Mouse (Mus musculus) embryonic facial prominence, embryonic 12.5 days (tissue): Measurements from ENCODE around the gene Gm35549. TPM values are rescaled to one million over a fixed set of nuclear protein-coding genes. Genes with fewer than 3 reads are reported as not detected.
A peak's percentile ranks its signal among the peaks of the same experiment; 100 is the strongest.
"Not testable (repeated sequence)": the region's sequence is repeated elsewhere in the genome, so short reads cannot be mapped to it uniquely, and the experiment has no call there.

Experiments
- ATAC-seq: fragments of 200-750 bp; cut with Nextera tagmentation; 2 replicates; pipeline ENCODE4 v1.8.0; 2017; ENCODE audit not compliant: insufficient number of reproducible peaks, insufficient read depth, low FRiP score, low TSS enrichment
- H3K27ac ChIP-seq: fragments of 300-500 bp; sonication (generic); 2 replicates; pipeline ENCODE4 v1.5.1; 2016; ENCODE audit warnings: mild to moderate bottlenecking
- H3K27me3 ChIP-seq: fragments of 300-500 bp; sonication (generic); 2 replicates; pipeline ENCODE4 v1.6.1; 2016; ENCODE audit warnings: mild to moderate bottlenecking, moderate library complexity
- H3K36me3 ChIP-seq: fragments of 300-500 bp; sonication (generic); 2 replicates; pipeline ENCODE4 v1.6.1; 2016; ENCODE audit warnings: mild to moderate bottlenecking
- H3K4me1 ChIP-seq: fragments of 300-500 bp; sonication (generic); 2 replicates; pipeline ENCODE4 v1.6.1; 2016
- H3K4me2 ChIP-seq: fragments of 300-500 bp; sonication (generic); replicated peaks from 2 replicates; pipeline ENCODE4 v1.6.1; 2016; ENCODE audit warnings: mild to moderate bottlenecking, moderate library complexity
- H3K4me3 ChIP-seq: fragments of 300-500 bp; sonication (generic); 2 replicates; pipeline ENCODE4 v1.5.1; 2016; ENCODE audit warnings: mild to moderate bottlenecking
- H3K9ac ChIP-seq: fragments of 300-500 bp; sonication (generic); 2 replicates; pipeline ENCODE4 v1.6.1; 2016; ENCODE audit warnings: mild to moderate bottlenecking, moderate library complexity
- H3K9me3 ChIP-seq: fragments of 300-500 bp; sonication (generic); 2 replicates; pipeline ENCODE4 v1.6.1; 2016; ENCODE audit warnings: mild to moderate bottlenecking, moderate library complexity
- WGBS: fragments of 180-500 bp; shearing (Covaris S2); methylation state at CpG from one replicate; pipeline ENCODE4 v1.1.7; 2016; 5-methylcytosine and 5-hydroxymethylcytosine counted together
- polyA plus RNA-seq: library from polyadenylated mRNA; unstranded; fragments of >200 nt; fragmentation: Nextera tagmentation; extraction: Ambion mirVana; gene quantifications from 2 replicates; pipeline ENCODE4 v1.2.1, GENCODE M21; 2016

The Gm35549 gene
- polyA plus RNA-seq, 1 experiment from 2014 or later = 0.55 TPM

GRCm38 (mm10) chr9:122855617-122856016, 11.8 kb upstream of the Gm35549 start:
- Histone ChIP-seq H3K4me1 (no peaks in the 10 kb centered on the region), H3K36me3 (peaks cover 91% of the 10 kb centered on the region), H3K27me3 (no peaks in the 10 kb centered on the region), H3K4me3 (no peak overlapping the region), H3K27ac (no peak overlapping the region), H3K9ac (no peak overlapping the region), H3K4me2 (no peak overlapping the region), H3K9me3 (no peaks in the 10 kb centered on the region; the same call in 1 of the 2 replicates)
- WGBS = 92% methylated on average over 4 of the region's 4 CpGs
- no peak for ATAC-seq

GRCm38 (mm10) chr9:122855141-122855540, 11.3 kb upstream of the Gm35549 start:
- H3K9ac ChIP-seq, H3K4me3 ChIP-seq, H3K27me3 ChIP-seq, ATAC-seq, H3K4me2 ChIP-seq, H3K9me3 ChIP-seq, H3K27ac ChIP-seq, H3K4me1 ChIP-seq: not testable (repeated sequence)
- H3K36me3 ChIP-seq = peaks cover 91% of the 10 kb centered on the region
- 97% methylated on average over 2 of the region's 7 CpGs for WGBS

GRCm38 (mm10) chr9:122854526-122854925, 10.7 kb upstream of the Gm35549 start:
- no peak for ATAC-seq
- 95% methylated on average over 7 of the region's 7 CpGs for WGBS
- Histone ChIP-seq H3K27ac (no peak overlapping the region), H3K4me2 (no peak overlapping the region), H3K9ac (no peak overlapping the region), H3K36me3 (peaks cover 91% of the 10 kb centered on the region), H3K9me3 (no peaks in the 10 kb centered on the region), H3K4me1 (no peaks in the 10 kb centered on the region), H3K4me3 (no peak overlapping the region), H3K27me3 (no peaks in the 10 kb centered on the region)

- peaks cover 43% of the 10 kb centered on the region for H3K36me3 ChIP-seq
- not testable (repeated sequence) for ATAC-seq, H3K9me3 ChIP-seq, H3K4me3 ChIP-seq, H3K9ac ChIP-seq, H3K4me2 ChIP-seq, H3K27me3 ChIP-seq, H3K4me1 ChIP-seq, H3K27ac ChIP-seq
- WGBS = 92% methylated on average over 7 of the region's 8 CpGs
Observed at GRCm38 (mm10) chr9:122847811-122848311, 4.0 kb upstream of the Gm35549 start.

- no peak for ATAC-seq
- Histone ChIP-seq H3K9ac (no peak overlapping the region), H3K4me2 (no peak overlapping the region), H3K27me3 (no peaks in the 10 kb centered on the region), H3K4me3 (no peak overlapping the region), H3K4me1 (no peaks in the 10 kb centered on the region), H3K9me3 (no peaks in the 10 kb centered on the region), H3K36me3 (peaks cover 26% of the 10 kb centered on the region), H3K27ac (no peak overlapping the region)
Observed at GRCm38 (mm10) chr9:122846156-122846555, 2.3 kb upstream of the Gm35549 start.

- Histone ChIP-seq H3K27me3 (no peaks in the 10 kb centered on the region), H3K4me2 (no peak overlapping the region), H3K27ac (no peak overlapping the region), H3K4me1 (no peaks in the 10 kb centered on the region), H3K4me3 (no peak overlapping the region), H3K36me3 (peaks cover 21% of the 10 kb centered on the region), H3K9ac (no peak overlapping the region), H3K9me3 (no peaks in the 10 kb centered on the region)
- 83% methylated on average over 3 of the region's 3 CpGs for WGBS
- no peak for ATAC-seq
Observed at GRCm38 (mm10) chr9:122845621-122846020, 1.8 kb upstream of the Gm35549 start.

GRCm38 (mm10) chr9:122837680-122838079, 6.2 kb downstream of the Gm35549 start:
- H3K4me2 ChIP-seq = 0 out of 2 replicates have a peak overlapping the region, but pooled peaks have one; percentile 13
- no peaks in the 10 kb centered on the region for H3K27me3 ChIP-seq
- H3K9ac ChIP-seq = no peak overlapping the region
- peak; percentile 76; the same call in 1 of the 2 replicates for ATAC-seq
- 0 out of 2 replicates have a peak, but pooled peaks cover 5% of the 10 kb centered on the region for H3K36me3 ChIP-seq
- WGBS = 20% methylated on average over 16 of the region's 16 CpGs
- H3K9me3 ChIP-seq = no peaks in the 10 kb centered on the region
- no peak overlapping the region for H3K4me3 ChIP-seq
- H3K4me1 ChIP-seq = peaks cover 15% of the 10 kb centered on the region; the same call in 1 of the 2 replicates
- no peak overlapping the region; the same call in 1 of the 2 replicates for H3K27ac ChIP-seq

- ATAC-seq = 0 out of 2 replicates have a peak, but pooled peaks have one; percentile 8
- H3K4me3 ChIP-seq = no peak overlapping the region
Observed at GRCm38 (mm10) chr9:122837216-122837615, 6.6 kb downstream of the Gm35549 start.

GRCm38 (mm10) chr9:122836790-122837189, 7.0 kb downstream of the Gm35549 start:
- 40% methylated on average over 6 of the region's 6 CpGs for WGBS
- no peaks in the 10 kb centered on the region for H3K27me3 ChIP-seq
- no peaks in the 10 kb centered on the region for H3K9me3 ChIP-seq
- peaks cover 15% of the 10 kb centered on the region; the same call in 1 of the 2 replicates for H3K4me1 ChIP-seq
- ATAC-seq = peak; percentile 71; the same call in 1 of the 2 replicates
- 0 out of 2 replicates have a peak, but pooled peaks cover 5% of the 10 kb centered on the region for H3K36me3 ChIP-seq
- H3K9ac ChIP-seq = no peak overlapping the region
- no peak overlapping the region for H3K4me3 ChIP-seq
- peak overlapping the region; percentile 48 for H3K27ac ChIP-seq
- no peak overlapping the region for H3K4me2 ChIP-seq

More at GRCm38 (mm10) chr9:122837216-122837615, 6.6 kb downstream of the Gm35549 start:
- Histone ChIP-seq H3K27me3 (no peaks in the 10 kb centered on the region), H3K9ac (no peak overlapping the region), H3K36me3 (0 out of 2 replicates have a peak, but pooled peaks cover 5% of the 10 kb centered on the region), H3K4me1 (peaks cover 15% of the 10 kb centered on the region; the same call in 1 of the 2 replicates), H3K27ac (peak overlapping the region; percentile 48; the same call in 1 of the 2 replicates), H3K9me3 (no peaks in the 10 kb centered on the region), H3K4me2 (no peak overlapping the region)
- WGBS = 80% methylated on average over 4 of the region's 4 CpGs

GRCm38 (mm10) chr9:122836126-122836525, 7.7 kb downstream of the Gm35549 start:
- Histone ChIP-seq H3K36me3 (0 out of 2 replicates have a peak, but pooled peaks cover 5% of the 10 kb centered on the region), H3K27me3 (no peaks in the 10 kb centered on the region), H3K9ac (no peak overlapping the region), H3K4me1 (peaks cover 15% of the 10 kb centered on the region; the same call in 1 of the 2 replicates), H3K9me3 (no peaks in the 10 kb centered on the region), H3K27ac (peak overlapping the region; percentile 25), H3K4me2 (no peak overlapping the region), H3K4me3 (no peak overlapping the region)
- WGBS = 61% methylated on average over 9 of the region's 9 CpGs
- ATAC-seq = no peak

- WGBS = 78% methylated on average over 4 of the region's 4 CpGs
- H3K27me3 ChIP-seq = no peaks in the 10 kb centered on the region
- ATAC-seq = no peak
- H3K4me3 ChIP-seq = no peak overlapping the region
- H3K4me2 ChIP-seq = no peak overlapping the region
- peaks cover 19% of the 10 kb centered on the region; the same call in 1 of the 2 replicates for H3K36me3 ChIP-seq
- no peak overlapping the region for H3K9ac ChIP-seq
- no peak overlapping the region for H3K27ac ChIP-seq
- H3K9me3 ChIP-seq = no peaks in the 10 kb centered on the region
- no peaks in the 10 kb centered on the region for H3K4me1 ChIP-seq
Observed at GRCm38 (mm10) chr9:122829826-122830380, 13.9 kb downstream of the Gm35549 start.

GRCm38 (mm10) chr9:122826743-122827142, 17.1 kb downstream of the Gm35549 start:
- H3K4me1 ChIP-seq = no peaks in the 10 kb centered on the region
- H3K4me3 ChIP-seq = no peak overlapping the region
- no peak overlapping the region for H3K9ac ChIP-seq
- ATAC-seq = no peak
- WGBS = 90% methylated on average over 4 of the region's 4 CpGs
- H3K36me3 ChIP-seq = peaks cover 22% of the 10 kb centered on the region
- no peaks in the 10 kb centered on the region for H3K9me3 ChIP-seq
- no peak overlapping the region for H3K27ac ChIP-seq
- H3K27me3 ChIP-seq = no peaks in the 10 kb centered on the region
- H3K4me2 ChIP-seq = no peak overlapping the region
